Mouse (Mus musculus) thymus, postnatal 36 days (tissue): ENCODE data around the gene Bhlhb9.
"Not testable (repeated sequence)": the region's sequence is repeated elsewhere in the genome, so short reads cannot be mapped to it uniquely, and the experiment has no call there.

Experiments
- DNase-seq, 2 experiments: peaks; one replicate each; pipeline ENCODE4 v3.0.0; 2022; ENCODE audit warnings: mixed read lengths in 2 of 2

Bhlhb9 gene

GRCm38 (mm10) chrX:135797212-135797644 lies at the start of gene Bhlhb9:
Gene Bhlhb9, plus strand, starts transcription at chrX:135797594.
- peak; percentile 21 to 52 for DNase-seq

GRCm38 (mm10) chrX:135752832-135753231 lies 44.6 kb upstream of the Bhlhb9 start:
- DNase-seq: peak; percentile 55 to 61

GRCm38 (mm10) chrX:135761707-135762106 lies 35.7 kb upstream of the Bhlhb9 start:
- DNase-seq: peak in 1 of 2 experiments; percentile 1

- DNase-seq: no peak
Measured at GRCm38 (mm10) chrX:135768043-135768548, 29.3 kb upstream of the Bhlhb9 start.

GRCm38 (mm10) chrX:135768565-135768964 lies 28.8 kb upstream of the Bhlhb9 start:
- no peak for DNase-seq

- no peak for DNase-seq
Measured at GRCm38 (mm10) chrX:135791536-135791935, 5.9 kb upstream of the Bhlhb9 start.

GRCm38 (mm10) chrX:135792326-135792725 lies 5.1 kb upstream of the Bhlhb9 start:
- no peak for DNase-seq

- DNase-seq: peak; percentile 72 to 81
Measured at GRCm38 (mm10) chrX:135795591-135796304, 1.6 kb upstream of the Bhlhb9 start.

- DNase-seq: peak; percentile 6 to 21
Measured at GRCm38 (mm10) chrX:135796305-135797211, 836 bp upstream of the Bhlhb9 start.

- no peak for DNase-seq
Measured at GRCm38 (mm10) chrX:135804149-135804548, 6.8 kb downstream of the Bhlhb9 start.

GRCm38 (mm10) chrX:135805780-135806179 lies 8.4 kb downstream of the Bhlhb9 start:
- DNase-seq: peak in 1 of 2 experiments; percentile 5

GRCm38 (mm10) chrX:135835896-135836295 lies 38.5 kb downstream of the Bhlhb9 start:
- not testable (repeated sequence) for DNase-seq

- DNase-seq: no peak
Measured at GRCm38 (mm10) chrX:135837896-135838295, 40.5 kb downstream of the Bhlhb9 start.

- peak; percentile 61 to 74 for DNase-seq
Measured at GRCm38 (mm10) chrX:135838521-135839360, 41.3 kb downstream of the Bhlhb9 start, which contains the start of gene Gprasp2. Gene Gprasp2, plus strand, starts transcription at chrX:135839034.

GRCm38 (mm10) chrX:135839397-135840391 lies 42.3 kb downstream of the Bhlhb9 start:
- peak; percentile 19 to 39 for DNase-seq

GRCm38 (mm10) chrX:135866806-135867205 lies 69.4 kb downstream of the Bhlhb9 start:
- not testable (repeated sequence) for DNase-seq

- no peak for DNase-seq
Measured at GRCm38 (mm10) chrX:135876679-135877078, 79.3 kb downstream of the Bhlhb9 start.

GRCm38 (mm10) chrX:135879626-135880025 lies 82.2 kb downstream of the Bhlhb9 start:
- DNase-seq: no peak

GRCm38 (mm10) chrX:135885411-135886233 lies 88.2 kb downstream of the Bhlhb9 start:
- peak; percentile 84 to 92 for DNase-seq

- DNase-seq: no peak
Measured at GRCm38 (mm10) chrX:135886234-135886585, 88.8 kb downstream of the Bhlhb9 start.
